Mouse (Mus musculus) testis, adult 2 months (tissue): ENCODE measurements around the gene Phf14. TPM values are rescaled to one million over a fixed set of nuclear protein-coding genes. Genes with fewer than 3 reads are reported as not detected.
"Not testable (repeated sequence)": the region's sequence is repeated elsewhere in the genome, so short reads cannot be mapped to it uniquely, and the experiment has no call there.

Experiments
- H3K27ac ChIP-seq: fragments of 200-500 bp; 2 replicates; pipeline ENCODE4 v1.5.1; 2012; ENCODE audit warnings: low read depth, low read length; ENCODE audit not compliant: control insufficient read depth, insufficient read depth
- H3K27me3 ChIP-seq: fragments of 200-500 bp; 2 replicates; pipeline ENCODE4 v1.6.1; 2012; ENCODE audit warnings: mild to moderate bottlenecking, low read length, moderate library complexity; ENCODE audit not compliant: control insufficient read depth, insufficient read depth
- H3K36me3 ChIP-seq: fragments of 200-500 bp; 2 replicates; pipeline ENCODE4 v1.6.1; 2012; ENCODE audit warnings: mild to moderate bottlenecking, low read length; ENCODE audit not compliant: control insufficient read depth, insufficient read depth
- H3K4me1 ChIP-seq: fragments of 200-500 bp; 2 replicates; pipeline ENCODE4 v1.6.1; 2012; ENCODE audit warnings: low read length; ENCODE audit not compliant: control insufficient read depth, insufficient read depth
- H3K4me3 ChIP-seq: fragments of 200-500 bp; 2 replicates; pipeline ENCODE4 v1.5.1; 2012; ENCODE audit warnings: low read depth, mild to moderate bottlenecking, low read length, moderate library complexity, mixed read lengths; ENCODE audit not compliant: control insufficient read depth
- CTCF ChIP-seq: fragments of 200-500 bp; IDR thresholded peaks from 2 replicates; pipeline ENCODE4 v1.5.1; 2012; ENCODE audit warnings: low read depth, mild to moderate bottlenecking, inconsistent platforms, low read length, moderate library complexity; ENCODE audit not compliant: control insufficient read depth, insufficient read depth, insufficient replicate concordance
- POLR2A ChIP-seq: fragments of 200-500 bp; IDR thresholded peaks from 2 replicates; pipeline ENCODE4 v1.6.1; 2012; ENCODE audit warnings: low read depth, mild to moderate bottlenecking, inconsistent platforms, low read length, moderate library complexity; ENCODE audit not compliant: control insufficient read depth
- polyA plus RNA-seq: library from polyadenylated mRNA; depleted of rRNA; stranded (reverse); fragments of >200 nt; gene quantifications from 2 replicates; pipeline ENCODE4 v1.2.3, GENCODE M21; 2012; rRNA removed

Gene Phf14
- 3.8 and 5.7 TPM in 2 replicates for polyA plus RNA-seq

GRCm38 (mm10) chr6:11907269-11908032 lies at the start of gene Phf14, which contains the start of gene Ndufa4:
Gene Phf14, plus strand, starts transcription at chr6:11907809.
Gene Ndufa4, minus strand, starts transcription at chr6:11907497.
- H3K4me3 ChIP-seq = peak within 1 kb of the TSS; percentile 97

GRCm38 (mm10) chr6:11875364-11875763 lies 32.2 kb upstream of the Phf14 start:
- H3K27me3 ChIP-seq, H3K4me1 ChIP-seq, H3K4me3 ChIP-seq: not testable (repeated sequence)

More at GRCm38 (mm10) chr6:11907269-11908032, at the start of gene Phf14, which contains the start of gene Ndufa4:
- no peaks in the 10 kb centered on the region for H3K36me3 ChIP-seq
- no peaks in the 10 kb centered on the region for H3K4me1 ChIP-seq
- H3K27me3 ChIP-seq = no peaks in the 10 kb centered on the region
- peak within 1 kb of the TSS; percentile 84 for H3K27ac ChIP-seq
- TF ChIP-seq POLR2A (peak; percentile 90), CTCF (no peak)

DNA sequence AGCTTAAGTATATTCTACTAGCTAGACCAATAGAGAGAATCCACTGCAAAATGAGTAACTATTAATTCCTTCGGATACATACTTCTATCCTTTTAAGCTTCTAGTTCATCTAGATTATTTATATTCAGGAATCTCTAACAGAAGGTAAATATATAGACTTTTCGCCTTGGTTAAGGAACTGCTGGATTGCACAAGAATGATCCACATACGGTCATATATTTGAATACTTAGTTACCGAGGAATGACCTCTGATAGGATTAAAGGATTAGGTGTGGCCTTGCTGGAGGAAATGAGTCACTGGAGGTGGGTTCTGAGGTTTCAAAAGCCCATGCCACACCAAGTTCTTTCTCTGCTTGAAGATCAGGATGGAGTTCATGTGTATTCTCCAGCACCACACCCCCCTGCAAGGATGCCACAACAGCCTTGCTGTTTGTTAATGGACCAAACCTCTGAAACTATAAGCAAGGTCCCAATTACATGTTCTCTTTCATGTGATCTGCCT lies 6.7 kb upstream of the Phf14 start:
- Histone ChIP-seq H3K4me1 (no peaks in the 10 kb centered on the region), H3K27ac (no peak overlapping the region), H3K27me3 (no peaks in the 10 kb centered on the region), H3K36me3 (no peaks in the 10 kb centered on the region), H3K4me3 (no peak overlapping the region)
- TF ChIP-seq POLR2A = no peak

More at GRCm38 (mm10) chr6:11875364-11875763, 32.2 kb upstream of the Phf14 start:
- not testable (repeated sequence) for H3K27ac ChIP-seq, H3K36me3 ChIP-seq

DNA sequence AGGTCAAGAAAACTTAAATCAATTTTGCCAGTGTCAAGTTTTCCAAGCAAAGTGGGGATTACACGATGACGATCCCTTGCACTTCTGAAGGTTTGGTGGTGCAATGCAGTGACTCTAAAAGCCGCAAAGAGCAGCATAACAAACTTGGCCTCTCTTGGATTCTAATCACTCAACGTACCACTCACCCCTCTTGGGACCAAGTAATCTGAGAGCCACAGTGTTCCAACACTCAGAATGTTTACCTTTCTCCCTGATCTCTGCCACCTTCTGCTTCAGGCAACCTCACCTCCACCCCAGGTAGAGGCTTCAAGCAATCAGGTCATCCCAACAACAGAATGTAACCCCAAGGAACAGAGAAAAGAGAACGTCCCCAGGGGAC lies 730 bp upstream of the Phf14 start:
- Histone ChIP-seq H3K4me1 (no peaks in the 10 kb centered on the region), H3K27ac (peak overlapping the region; percentile 84), H3K36me3 (no peaks in the 10 kb centered on the region), H3K27me3 (no peaks in the 10 kb centered on the region), H3K4me3 (peak overlapping the region; percentile 97)
- TF ChIP-seq CTCF = 0 out of 2 replicates have a peak, but pooled peaks have one; percentile 4
- TF ChIP-seq POLR2A = no peak

- no peak for TF ChIP-seq POLR2A
- no peaks in the 10 kb centered on the region for H3K36me3 ChIP-seq
- H3K4me3 ChIP-seq = peak overlapping the region; percentile 97; the same call in 1 of the 2 replicates
- no peak overlapping the region for H3K27ac ChIP-seq
- H3K4me1 ChIP-seq = no peaks in the 10 kb centered on the region
- no peaks in the 10 kb centered on the region for H3K27me3 ChIP-seq
Measured at GRCm38 (mm10) chr6:11908170-11908569, 561 bp downstream of the Phf14 start.

DNA sequence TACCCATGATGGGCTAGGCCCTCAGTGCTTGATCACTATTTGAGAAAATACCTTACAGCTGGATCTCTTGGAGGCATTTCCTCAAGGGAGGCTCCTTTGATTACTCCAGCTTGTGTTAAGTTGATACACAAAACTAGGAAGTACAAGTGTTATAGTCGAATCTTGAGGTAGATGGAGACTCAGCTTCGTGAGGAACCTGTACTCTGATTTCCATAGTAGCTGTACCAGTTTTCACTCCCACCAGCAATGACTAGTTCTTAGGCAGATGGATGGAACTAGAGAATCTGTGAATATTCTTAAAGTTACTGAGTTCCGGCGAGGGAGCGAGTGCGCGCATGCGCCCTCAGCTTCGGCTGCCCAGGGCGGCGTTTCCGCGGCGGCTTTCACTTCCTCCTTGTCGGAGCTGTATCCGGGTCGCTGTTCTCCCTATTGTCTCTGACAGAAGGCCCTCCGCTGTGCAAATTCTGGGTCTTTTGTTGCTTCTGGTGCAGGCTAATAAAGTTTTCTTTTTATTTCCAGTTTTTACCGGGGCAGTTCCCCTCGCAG lies 18.0 kb downstream of the Phf14 start:
- Histone ChIP-seq H3K4me1 (no peaks in the 10 kb centered on the region), H3K36me3 (no peaks in the 10 kb centered on the region), H3K4me3 (peak overlapping the region; percentile 93), H3K27ac (peak overlapping the region; percentile 77), H3K27me3 (no peaks in the 10 kb centered on the region)
- TF ChIP-seq POLR2A = peak; percentile 84
- TF ChIP-seq CTCF = no peak

DNA sequence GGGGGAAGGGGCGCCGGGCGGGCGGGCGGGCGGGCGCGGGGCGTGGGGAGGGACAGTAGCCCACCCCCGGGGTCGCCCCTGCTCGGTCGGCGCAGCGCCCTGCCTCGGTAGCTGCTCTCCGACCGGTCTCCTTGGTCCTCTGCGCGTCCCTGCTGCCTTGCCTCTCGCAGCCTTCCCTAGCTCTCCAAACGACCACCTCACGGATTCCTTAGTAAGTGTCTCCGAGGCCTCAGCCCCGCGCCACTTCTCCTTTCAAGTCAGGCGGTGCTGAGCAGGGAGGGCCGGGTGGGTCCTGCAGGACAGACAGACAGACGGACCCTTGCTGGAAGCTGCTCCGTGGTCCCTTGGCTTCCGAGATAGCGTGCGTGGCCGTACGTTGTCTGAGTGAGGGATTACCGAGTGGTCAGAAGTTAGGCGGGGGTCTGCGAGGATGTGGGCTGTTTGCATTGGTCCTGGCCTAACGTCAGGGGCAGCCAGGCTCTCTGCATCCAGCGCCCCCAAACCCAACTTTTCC lies 18.5 kb downstream of the Phf14 start:
- Histone ChIP-seq H3K27ac (peak overlapping the region; percentile 77), H3K4me1 (no peaks in the 10 kb centered on the region)

More for the DNA sequence above, 18.5 kb downstream of the Phf14 start:
- Histone ChIP-seq H3K27me3 (no peaks in the 10 kb centered on the region), H3K4me3 (peak overlapping the region; percentile 93), H3K36me3 (no peaks in the 10 kb centered on the region)
- TF ChIP-seq CTCF (no peak), POLR2A (no peak; the same call in 1 of the 2 replicates)
